19 mouse cellular contexts compared by ENCODE assay signal in the genomic region with DNA sequence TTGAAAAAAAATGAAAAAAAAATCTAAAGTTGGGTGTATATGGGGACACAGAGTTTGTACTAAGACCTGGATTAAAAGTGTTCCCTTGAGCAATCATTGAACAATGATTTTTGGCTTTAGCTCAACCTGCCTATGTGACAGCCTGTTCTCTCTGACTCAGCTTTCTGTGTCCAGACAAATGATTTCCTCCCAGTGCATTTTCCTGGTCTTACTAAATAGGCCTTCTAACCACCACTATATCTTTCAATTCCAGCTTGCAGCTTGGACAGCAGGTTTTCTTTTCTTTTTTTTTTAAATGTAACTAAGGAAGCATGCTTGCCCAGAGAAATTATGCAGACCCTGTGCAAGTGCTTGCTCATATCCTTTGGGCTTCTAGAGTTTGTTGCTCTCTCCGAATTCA.
DNase-seq lines count a peak whose midpoint lies in the region; ATAC-seq and TF ChIP-seq lines count a peak whose summit lies in the region.
"Had no signal": no experiment of that assay in that cellular context is flagged by ENCODE, and none has a peak within 500 bp of the region (broad histone marks: within the 10 kb centered on the region; RNA-seq: fewer than 3 reads in every experiment).

No protein-coding gene starts in this region.

- WGBS in midbrain, postnatal 0 days, result 81% methylated on average over 1 of the region's 1 CpGs
- WGBS in midbrain, embryonic 15.5 days, result 98% methylated on average over 1 of the region's 1 CpGs

- no peak overlapping the region for H3K4me3 ChIP-seq in midbrain, postnatal 0 days (ENCODE audit: low read depth, low read length)
- no peak overlapping the region for H3K4me3 ChIP-seq in midbrain, embryonic 15.5 days
- H3K4me3 ChIP-seq: embryonic facial prominence, embryonic 15.5 days; erythroblast, embryonic 14.5 days; forebrain, embryonic 10.5 days; gastrocnemius, adult 2 months; heart, embryonic 12.5 days; hindbrain, embryonic 12.5 days had no signal

- no peaks in the 10 kb centered on the region for H3K27me3 ChIP-seq in midbrain, postnatal 0 days (ENCODE audit: insufficient read depth, low read length)
- no peaks in the 10 kb centered on the region for H3K27me3 ChIP-seq in midbrain, embryonic 15.5 days (replicated peaks)
- H3K27me3 ChIP-seq: embryonic facial prominence, embryonic 15.5 days; heart, embryonic 12.5 days; hindbrain, embryonic 12.5 days had no signal

- H3K9me3 ChIP-seq in midbrain, postnatal 0 days (ENCODE audit: low read length), result no peaks in the 10 kb centered on the region
- H3K9me3 ChIP-seq in midbrain, embryonic 15.5 days, result no peaks in the 10 kb centered on the region
- H3K9me3 ChIP-seq: embryonic facial prominence, embryonic 15.5 days; forebrain, embryonic 10.5 days; G1E; hindbrain, embryonic 12.5 days had no signal

- no peak for TF ChIP-seq CTCF in midbrain, postnatal 0 days (IDR thresholded peaks at IDR 0.05)

- H3K36me3 ChIP-seq in midbrain, postnatal 0 days (ENCODE audit: insufficient read depth, low read length), result no peaks in the 10 kb centered on the region
- no peaks in the 10 kb centered on the region for H3K36me3 ChIP-seq in midbrain, embryonic 15.5 days (replicated peaks)
- H3K36me3 ChIP-seq: embryonic facial prominence, embryonic 15.5 days; forebrain, embryonic 10.5 days; G1E; heart, embryonic 12.5 days; hindbrain, embryonic 12.5 days had no signal

- no peak overlapping the region for H3K27ac ChIP-seq in midbrain, postnatal 0 days (ENCODE audit: low read depth, low read length)
- H3K27ac ChIP-seq in midbrain, embryonic 15.5 days, result no peak overlapping the region
- H3K27ac ChIP-seq: embryonic facial prominence, embryonic 15.5 days; forebrain, embryonic 10.5 days; gastrocnemius, adult 2 months; hindbrain, embryonic 12.5 days; hindbrain, postnatal 0 days had no signal

- H3K4me1 ChIP-seq in midbrain, postnatal 0 days (ENCODE audit: insufficient read depth, low read length), result no peaks in the 10 kb centered on the region
- H3K4me1 ChIP-seq in midbrain, embryonic 15.5 days, result no peaks in the 10 kb centered on the region
- H3K4me1 ChIP-seq: embryonic facial prominence, embryonic 15.5 days; forebrain, embryonic 10.5 days; heart, embryonic 12.5 days; hindbrain, embryonic 12.5 days had no signal

- peak; percentile 56; the same call in 1 of the 2 replicates for ATAC-seq in cerebellum, adult (ENCODE audit: insufficient number of reproducible peaks, low FRiP score, low TSS enrichment)
- no peak for ATAC-seq in midbrain, postnatal 0 days (ENCODE audit: low FRiP score)
- ATAC-seq in midbrain, embryonic 15.5 days (replicated peaks), result no peak
- ATAC-seq in common myeloid progenitor, adult 5-6 weeks (replicated peaks; ENCODE audit: low read depth, poor library complexity, severe bottlenecking), result peak; percentile 65
- ATAC-seq: CD4-positive, CD25-positive, alpha-beta regulatory T cell, adult 4 months; forebrain, embryonic 14.5 days; hindbrain, postnatal 0 days had no signal

- H3K4me2 ChIP-seq in midbrain, postnatal 0 days (ENCODE audit: low read depth, low read length, poor library complexity, severe bottlenecking), result no peak overlapping the region
- no peak overlapping the region for H3K4me2 ChIP-seq in midbrain, embryonic 15.5 days
- H3K4me2 ChIP-seq: embryonic facial prominence, embryonic 15.5 days; heart, embryonic 12.5 days; hindbrain, embryonic 12.5 days had no signal

- no peak overlapping the region for H3K9ac ChIP-seq in midbrain, postnatal 0 days (replicated peaks; ENCODE audit: low read length, poor library complexity, severe bottlenecking)
- H3K9ac ChIP-seq in midbrain, embryonic 15.5 days, result no peak overlapping the region
- H3K9ac ChIP-seq: embryonic facial prominence, embryonic 15.5 days; heart, embryonic 12.5 days; hindbrain, embryonic 12.5 days had no signal

- DNase-seq in cerebellum, adult 11-12 months, result no peak
- peak; percentile 1 for DNase-seq in midbrain, postnatal 0 days (ENCODE audit: low spot score)
- no peak for DNase-seq in thymus, adult 18-20 months
- DNase-seq: embryo, embryonic 11 days; gastrocnemius, adult 2 months; gastrocnemius, postnatal 25 days; kidney, adult 11 months had no signal

Comparison
In these comparisons a context has a peak if more than half of its experiments do, and no peak if none do; other contexts are left out.
1. ATAC-seq: peak in cerebellum, adult (single experiment) and common myeloid progenitor, adult 5-6 weeks (single experiment); none in midbrain, postnatal 0 days (single experiment) and midbrain, embryonic 15.5 days (single experiment).